ENCODE assay signal across 8 mouse cellular contexts in genomic region chr7:28811640-28812275, GRCm38 (mm10). TPM values are rescaled to one million over a fixed set of nuclear protein-coding genes. Genes with fewer than 3 reads are reported as not detected.
DNase-seq lines count a peak whose midpoint lies in the region; ATAC-seq and TF ChIP-seq lines count a peak whose summit lies in the region.

No protein-coding gene starts in this region.

- peaks cover 45% of the 10 kb centered on the region for H3K36me3 ChIP-seq in embryonic facial prominence, embryonic 12.5 days
- peaks cover 34% of the 10 kb centered on the region for H3K36me3 ChIP-seq in hindbrain, postnatal 0 days (ENCODE audit: insufficient read depth, low read length)
- H3K36me3 ChIP-seq in midbrain, postnatal 0 days (ENCODE audit: insufficient read depth, low read length), result peaks cover 34% of the 10 kb centered on the region

- peak overlapping the region; percentile 100 for H3K27ac ChIP-seq in layer of hippocampus, adult 2 months
- H3K27ac ChIP-seq in embryonic facial prominence, embryonic 12.5 days, result peak overlapping the region; percentile 99; the same call in 1 of the 2 replicates
- peak overlapping the region; percentile 99; the same call in 1 of the 2 replicates for H3K27ac ChIP-seq in hindbrain, postnatal 0 days
- H3K27ac ChIP-seq in midbrain, postnatal 0 days (ENCODE audit: low read depth, low read length), result no peak overlapping the region

- 10% methylated on average over 7 of the region's 7 CpGs for WGBS in embryonic facial prominence, embryonic 12.5 days
- WGBS in hindbrain, postnatal 0 days, result 8% methylated on average over 7 of the region's 7 CpGs
- 12% methylated on average over 7 of the region's 7 CpGs for WGBS in midbrain, postnatal 0 days

- peak overlapping the region; percentile 98 for H3K9ac ChIP-seq in embryonic facial prominence, embryonic 12.5 days
- H3K9ac ChIP-seq in hindbrain, postnatal 0 days (replicated peaks; ENCODE audit: low read length), result peak overlapping the region; percentile 92
- H3K9ac ChIP-seq in midbrain, postnatal 0 days (replicated peaks; ENCODE audit: low read length, poor library complexity, severe bottlenecking), result peak overlapping the region; percentile 95

- H3K27me3 ChIP-seq in embryonic facial prominence, embryonic 12.5 days, result no peaks in the 10 kb centered on the region
- no peaks in the 10 kb centered on the region for H3K27me3 ChIP-seq in hindbrain, postnatal 0 days (ENCODE audit: insufficient read depth, low read length)
- H3K27me3 ChIP-seq in midbrain, postnatal 0 days (ENCODE audit: insufficient read depth, low read length), result no peaks in the 10 kb centered on the region

- H3K4me2 ChIP-seq in embryonic facial prominence, embryonic 12.5 days (replicated peaks), result peak overlapping the region; percentile 94
- peak overlapping the region; percentile 77 for H3K4me2 ChIP-seq in hindbrain, postnatal 0 days (ENCODE audit: low read depth, low read length)
- H3K4me2 ChIP-seq in midbrain, postnatal 0 days (ENCODE audit: low read depth, low read length, poor library complexity, severe bottlenecking), result peak overlapping the region; percentile 62

- ATAC-seq in embryonic facial prominence, embryonic 12.5 days (ENCODE audit: insufficient number of reproducible peaks, insufficient read depth, low FRiP score, low TSS enrichment), result no peak
- no peak for ATAC-seq in hindbrain, postnatal 0 days
- no peak for ATAC-seq in midbrain, postnatal 0 days (ENCODE audit: low FRiP score)

- TF ChIP-seq CTCF in layer of hippocampus, adult 2 months (conservative IDR thresholded peaks at IDR 0.05), result no peak
- TF ChIP-seq CTCF in hindbrain, postnatal 0 days (IDR thresholded peaks at IDR 0.05; ENCODE audit: low read depth), result no peak
- no peak for TF ChIP-seq CTCF in midbrain, postnatal 0 days (IDR thresholded peaks at IDR 0.05)

- H3K4me3 ChIP-seq in layer of hippocampus, adult 2 months, result peak overlapping the region; percentile 73
- peak overlapping the region; percentile 74 for H3K4me3 ChIP-seq in embryonic facial prominence, embryonic 12.5 days
- H3K4me3 ChIP-seq in hindbrain, postnatal 0 days (ENCODE audit: low read length), result peak overlapping the region; percentile 76
- H3K4me3 ChIP-seq in midbrain, postnatal 0 days (ENCODE audit: low read depth, low read length), result peak overlapping the region; percentile 74

- H3K9me3 ChIP-seq in embryonic facial prominence, embryonic 12.5 days, result no peaks in the 10 kb centered on the region
- no peaks in the 10 kb centered on the region for H3K9me3 ChIP-seq in hindbrain, postnatal 0 days (ENCODE audit: low read length)
- H3K9me3 ChIP-seq in midbrain, postnatal 0 days (ENCODE audit: low read length), result no peaks in the 10 kb centered on the region

- DNase-seq in layer of hippocampus, adult 2 months (ENCODE audit: low spot score in 2 of 2), result no peak
- DNase-seq in layer of hippocampus, adult 11-12 months (ENCODE audit: low spot score), result no peak
- DNase-seq in hindbrain, postnatal 0 days (ENCODE audit: low spot score), result no peak
- no peak for DNase-seq in midbrain, postnatal 0 days (ENCODE audit: low spot score)
- no peak for DNase-seq in right cerebral cortex, postnatal 36 days (ENCODE audit: low spot score in 2 of 2)
- no peak for DNase-seq in urinary bladder, adult 18-20 months (ENCODE audit: low spot score in 2 of 2)
- DNase-seq in layer of hippocampus, adult 18-20 months (ENCODE audit: low spot score in 2 of 2), result no peak

- H3K4me1 ChIP-seq in embryonic facial prominence, embryonic 12.5 days, result peaks cover 37% of the 10 kb centered on the region
- H3K4me1 ChIP-seq in hindbrain, postnatal 0 days (ENCODE audit: insufficient read depth, low read length), result peaks cover 16% of the 10 kb centered on the region
- peaks cover 15% of the 10 kb centered on the region; the same call in 1 of the 2 replicates for H3K4me1 ChIP-seq in midbrain, postnatal 0 days (ENCODE audit: insufficient read depth, low read length)

RNA-seq across cellular contexts. Expression of gene Hnrnpl, which starts 3.4 kb away (rescaled TPM):
- total RNA-seq in layer of hippocampus, adult 2 months (2021), result 100 to 1,000 TPM; 410 to 476 TPM
- 372 and 383 TPM in 2 replicates for polyA plus RNA-seq in embryonic facial prominence, embryonic 12.5 days (2016; fragmentation: Nextera tagmentation; extraction: Ambion mirVana)
- 233 and 275 TPM in 2 replicates for total RNA-seq in hindbrain, postnatal 0 days (2014; rRNA removed)
- 179 and 191 TPM in 2 replicates for polyA plus RNA-seq in hindbrain, postnatal 0 days (2015; fragmentation: Nextera tagmentation; extraction: Ambion mirVana)
- 253 and 265 TPM in 2 replicates for total RNA-seq in midbrain, postnatal 0 days (2014; rRNA removed)
- 146 and 175 TPM in 2 replicates for polyA plus RNA-seq in midbrain, postnatal 0 days (2015; fragmentation: Nextera tagmentation; extraction: Ambion mirVana)
- total RNA-seq in layer of hippocampus, adult 18-20 months (2021), result 100 to 1,000 TPM; 407 to 414 TPM

RNA-seq across cellular contexts. Expression of gene Ech1, which starts 13.3 kb away (rescaled TPM):
- total RNA-seq in layer of hippocampus, adult 2 months (2021), result 10 to 100 TPM; 66.4 to 68.8 TPM
- polyA plus RNA-seq in embryonic facial prominence, embryonic 12.5 days (2016; fragmentation: Nextera tagmentation; extraction: Ambion mirVana), result 117 and 128 TPM in 2 replicates
- 95.5 and 131 TPM in 2 replicates for total RNA-seq in hindbrain, postnatal 0 days (2014; rRNA removed)
- polyA plus RNA-seq in hindbrain, postnatal 0 days (2015; fragmentation: Nextera tagmentation; extraction: Ambion mirVana), result 122 and 127 TPM in 2 replicates
- 89.3 and 104 TPM in 2 replicates for total RNA-seq in midbrain, postnatal 0 days (2014; rRNA removed)
- polyA plus RNA-seq in midbrain, postnatal 0 days (2015; fragmentation: Nextera tagmentation; extraction: Ambion mirVana), result 103 and 107 TPM in 2 replicates
- total RNA-seq in layer of hippocampus, adult 18-20 months (2021), result 10 to 100 TPM; 63.1 to 71.0 TPM

RNA-seq across cellular contexts. Expression of gene Lgals4, which starts 21.9 kb away (rescaled TPM):
- 1 to 10 TPM; 4.4 to 6.8 TPM for total RNA-seq in layer of hippocampus, adult 2 months (2021)
- 5.4 and 7.3 TPM in 2 replicates for polyA plus RNA-seq in embryonic facial prominence, embryonic 12.5 days (2016; fragmentation: Nextera tagmentation; extraction: Ambion mirVana)
- 0.47 and 8.4 TPM in 2 replicates for total RNA-seq in hindbrain, postnatal 0 days (2014; rRNA removed)
- 5.0 and 5.8 TPM in 2 replicates for polyA plus RNA-seq in hindbrain, postnatal 0 days (2015; fragmentation: Nextera tagmentation; extraction: Ambion mirVana)
- total RNA-seq in midbrain, postnatal 0 days (2014; rRNA removed), result 3.4 and 3.5 TPM in 2 replicates
- polyA plus RNA-seq in midbrain, postnatal 0 days (2015; fragmentation: Nextera tagmentation; extraction: Ambion mirVana), result 4.8 and 5.1 TPM in 2 replicates
- total RNA-seq in layer of hippocampus, adult 18-20 months (2021), result 1 to 10 TPM; 3.5 to 5.6 TPM

RNA-seq across cellular contexts. Expression of gene Rinl, which starts 23.0 kb away (rescaled TPM):
- 1 to 10 TPM; 2.6 to 4.5 TPM for total RNA-seq in layer of hippocampus, adult 2 months (2021)
- 2.2 and 2.8 TPM in 2 replicates for polyA plus RNA-seq in embryonic facial prominence, embryonic 12.5 days (2016; fragmentation: Nextera tagmentation; extraction: Ambion mirVana)
- total RNA-seq in hindbrain, postnatal 0 days (2014; rRNA removed), result 1.2 TPM in 2 replicates
- 1.4 and 2.0 TPM in 2 replicates for polyA plus RNA-seq in hindbrain, postnatal 0 days (2015; fragmentation: Nextera tagmentation; extraction: Ambion mirVana)
- total RNA-seq in midbrain, postnatal 0 days (2014; rRNA removed), result 0.80 and 1.0 TPM in 2 replicates
- 1.9 TPM in 2 replicates for polyA plus RNA-seq in midbrain, postnatal 0 days (2015; fragmentation: Nextera tagmentation; extraction: Ambion mirVana)
- total RNA-seq in layer of hippocampus, adult 18-20 months (2021), result 1 to 10 TPM; 2.4 to 3.0 TPM

RNA-seq across cellular contexts. Expression of gene Nfkbib, which starts 44.4 kb away (rescaled TPM):
- 10 to 100 TPM; 25.6 to 27.2 TPM for total RNA-seq in layer of hippocampus, adult 2 months (2021)
- 38.9 and 42.0 TPM in 2 replicates for polyA plus RNA-seq in embryonic facial prominence, embryonic 12.5 days (2016; fragmentation: Nextera tagmentation; extraction: Ambion mirVana)
- total RNA-seq in hindbrain, postnatal 0 days (2014; rRNA removed), result 18.2 and 22.7 TPM in 2 replicates
- 59.7 and 67.9 TPM in 2 replicates for polyA plus RNA-seq in hindbrain, postnatal 0 days (2015; fragmentation: Nextera tagmentation; extraction: Ambion mirVana)
- total RNA-seq in midbrain, postnatal 0 days (2014; rRNA removed), result 18.3 and 19.7 TPM in 2 replicates
- polyA plus RNA-seq in midbrain, postnatal 0 days (2015; fragmentation: Nextera tagmentation; extraction: Ambion mirVana), result 58.5 and 65.3 TPM in 2 replicates
- total RNA-seq in layer of hippocampus, adult 18-20 months (2021), result 10 to 100 TPM; 29.0 to 29.2 TPM
